Mouse (Mus musculus) heart, postnatal 0 days (tissue): ENCODE measurements at regions not wholly inside any gene's neighbourhood (a gene's known extent, or its start where the extent isn't known, plus 50 kb on each side); places are given as distances from the start of the nearest gene placed in this dataset.

Experiments used
- CTCF ChIP-seq: IDR thresholded peaks from 2 replicates; pipeline ENCODE4 v1.5.1; 2016; ENCODE audit warnings: antibody characterized with exemption, control low read depth, low read depth
- EP300 ChIP-seq: IDR thresholded peaks from 2 replicates; pipeline ENCODE4 v1.6.1; 2016; ENCODE audit warnings: antibody characterized with exemption, low read depth

DNA sequence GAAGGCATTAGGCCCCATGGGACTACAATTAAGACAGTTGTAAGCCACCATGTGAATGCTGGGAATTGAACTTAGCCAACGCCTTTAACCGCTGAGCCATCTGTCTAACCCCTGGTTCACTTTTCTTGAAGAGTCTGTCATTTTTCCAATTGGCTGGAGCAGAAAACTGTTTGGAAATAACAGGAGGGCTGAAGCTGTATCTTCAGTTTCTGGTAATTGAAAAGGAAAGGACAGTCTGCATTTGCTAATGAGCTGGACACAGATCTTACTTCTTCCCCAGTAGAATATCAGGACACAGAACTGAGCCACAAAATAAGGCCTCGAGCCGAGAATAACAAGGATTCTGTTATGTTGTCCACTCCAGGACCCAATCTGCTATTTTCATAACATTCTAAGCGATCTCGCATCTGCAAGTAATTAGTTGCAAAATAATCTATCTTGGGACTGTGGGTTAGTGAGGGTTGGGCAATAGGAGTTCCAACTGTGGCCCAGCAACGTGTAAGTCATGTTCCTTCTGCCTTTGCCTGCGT lies 277.4 kb upstream of the Bmper start:
- TF ChIP-seq EP300 = no peak
- TF ChIP-seq CTCF = no peak
